16 mouse cellular contexts compared by ENCODE assay signal in the genomic region with DNA sequence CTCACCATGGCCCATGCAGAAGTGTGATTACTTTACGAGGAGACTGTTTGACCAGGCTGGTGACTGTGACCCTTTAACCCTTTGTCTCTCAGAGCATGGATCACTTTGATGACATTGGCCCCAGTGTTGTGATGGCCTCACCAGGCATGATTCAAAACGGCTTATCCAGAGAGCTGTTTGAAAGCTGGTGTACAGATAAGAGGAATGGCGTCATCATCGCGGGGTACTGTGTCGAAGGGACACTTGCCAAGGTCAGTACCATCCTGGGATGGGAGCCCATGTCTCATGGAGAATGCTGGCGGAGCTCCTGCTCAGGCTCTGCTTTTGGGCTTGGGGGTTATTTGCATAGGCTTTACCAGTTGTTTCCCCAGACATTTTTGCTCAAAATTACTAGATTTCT. TPM values are rescaled to one million over a fixed set of nuclear protein-coding genes. Genes with fewer than 3 reads are reported as not detected.
DNase-seq lines count a peak whose midpoint lies in the region; ATAC-seq and TF ChIP-seq lines count a peak whose summit lies in the region.
"Had no signal": no experiment of that assay in that cellular context is flagged by ENCODE, and none has a peak within 500 bp of the region (broad histone marks: within the 10 kb centered on the region; RNA-seq: fewer than 3 reads in every experiment).

No protein-coding gene starts in this region.

- peaks cover 3% of the 10 kb centered on the region; the same call in 1 of the 2 replicates for H3K36me3 ChIP-seq in kidney, adult 2 months (ENCODE audit: control insufficient read depth, insufficient read depth, low read length)
- H3K36me3 ChIP-seq in liver, postnatal 0 days (replicated peaks; ENCODE audit: insufficient read depth, low read length) = peaks cover 55% of the 10 kb centered on the region

- no peak overlapping the region for H3K4me3 ChIP-seq in kidney, adult 2 months (ENCODE audit: insufficient read depth, low read depth, low read length)
- no peak overlapping the region for H3K4me3 ChIP-seq in liver, postnatal 0 days (ENCODE audit: low read depth, low read length)
- H3K4me3 ChIP-seq: gastrocnemius, adult 2 months; hindbrain, embryonic 12.5 days had no signal

- H3K9me3 ChIP-seq in liver, postnatal 0 days (ENCODE audit: low read length) = no peaks in the 10 kb centered on the region
- H3K9me3 ChIP-seq: hindbrain, embryonic 12.5 days had no signal

- H3K4me2 ChIP-seq in liver, postnatal 0 days (ENCODE audit: low read depth, low read length) = no peak overlapping the region
- H3K4me2 ChIP-seq: hindbrain, embryonic 12.5 days had no signal

- H3K9ac ChIP-seq in liver, postnatal 0 days (replicated peaks) = no peak overlapping the region
- H3K9ac ChIP-seq: hindbrain, embryonic 12.5 days had no signal

- no peaks in the 10 kb centered on the region for H3K27me3 ChIP-seq in kidney, adult 2 months (replicated peaks; ENCODE audit: control insufficient read depth, insufficient read depth, low read length)
- no peaks in the 10 kb centered on the region for H3K27me3 ChIP-seq in liver, postnatal 0 days (ENCODE audit: insufficient read depth, low read length)
- H3K27me3 ChIP-seq: hindbrain, embryonic 12.5 days had no signal

- TF ChIP-seq CTCF in kidney, adult 2 months (conservative IDR thresholded peaks at IDR 0.05; ENCODE audit: insufficient read depth, insufficient read length, low read depth, low read length) = no peak
- no peak for TF ChIP-seq CTCF in liver, postnatal 0 days (IDR thresholded peaks at IDR 0.05; ENCODE audit: low read depth)

- peak; percentile 82 for ATAC-seq in liver, postnatal 0 days
- ATAC-seq: midbrain, embryonic 16.5 days had no signal

- WGBS in kidney, adult 2 months = 78% methylated on average over 7 of the region's 7 CpGs
- 54% methylated on average over 7 of the region's 7 CpGs for WGBS in liver, postnatal 0 days (ENCODE audit: insufficient replicate concordance)

- DNase-seq in kidney, adult 2 months = no peak
- no peak for DNase-seq in kidney, adult 11 months
- DNase-seq in ovary, adult 18-20 months (ENCODE audit: low spot score) = peak; percentile 30
- no peak for DNase-seq in ovary, postnatal 36 days (ENCODE audit: low spot score)
- DNase-seq in adrenal gland, postnatal 36 days = peak; percentile 69 to 81
- DNase-seq in liver, postnatal 0 days = no peak
- DNase-seq in layer of hippocampus, adult 9-10 months (ENCODE audit: low spot score) = no peak
- no peak for DNase-seq in natural killer cell, adult 2 months (ENCODE audit: low spot score in 2 of 2)
- DNase-seq: cerebellum, adult 2 months; cerebellum, postnatal 36 days; gastrocnemius, adult 2 months; lung, adult 18-20 months; lung, postnatal 14 days; thymus, adult 2 months had no signal

- H3K4me1 ChIP-seq in kidney, adult 2 months (ENCODE audit: control insufficient read depth, insufficient read depth, low read length) = peaks cover 8% of the 10 kb centered on the region
- H3K4me1 ChIP-seq in liver, postnatal 0 days (ENCODE audit: insufficient read depth) = peaks cover 7% of the 10 kb centered on the region
- H3K4me1 ChIP-seq: hindbrain, embryonic 12.5 days had no signal

- no peak for TF ChIP-seq EP300 in liver, postnatal 0 days (IDR thresholded peaks at IDR 0.05; ENCODE audit: low read depth)

- H3K27ac ChIP-seq in kidney, adult 2 months (ENCODE audit: insufficient read depth, low read depth, low read length) = peak overlapping the region; percentile 95
- peak overlapping the region; percentile 40; the same call in 1 of the 2 replicates for H3K27ac ChIP-seq in liver, postnatal 0 days (ENCODE audit: low read depth)
- H3K27ac ChIP-seq: gastrocnemius, adult 2 months; hindbrain, embryonic 12.5 days had no signal

- TF ChIP-seq POLR2A in kidney, adult 2 months (IDR thresholded peaks at IDR 0.05; ENCODE audit: low read depth, low read length) = no peak

RNA-seq across cellular contexts. Expression of a gene that starts 14.9 kb away (rescaled TPM):
- 401 and 498 TPM in 2 replicates for polyA plus RNA-seq in kidney, adult 2 months (2012; rRNA removed)
- total RNA-seq in adrenal gland, postnatal 36 days (2021) = 10 to 100 TPM; 73.0 to 79.4 TPM
- polyA plus RNA-seq in liver, postnatal 0 days (2015; fragmentation: Nextera tagmentation; extraction: Ambion mirVana) = 64.7 and 65.3 TPM in 2 replicates

RNA-seq across cellular contexts. Expression of a gene that starts 15.2 kb away (rescaled TPM):
- 19.3 and 23.6 TPM in 2 replicates for polyA plus RNA-seq in kidney, adult 2 months (2012; rRNA removed)
- total RNA-seq in adrenal gland, postnatal 36 days (2021) = 100 to 1,000 TPM in 1 of 2 experiments, 10 to 100 TPM in 1; 95.2 to 113 TPM
- 18.9 and 19.5 TPM in 2 replicates for polyA plus RNA-seq in liver, postnatal 0 days (2015; fragmentation: Nextera tagmentation; extraction: Ambion mirVana)

RNA-seq across cellular contexts. Expression of a gene that starts 16.1 kb away (rescaled TPM):
- 28.2 and 32.1 TPM in 2 replicates for polyA plus RNA-seq in kidney, adult 2 months (2012; rRNA removed)
- 10 to 100 TPM; 60.1 to 77.0 TPM for total RNA-seq in adrenal gland, postnatal 36 days (2021)
- 30.3 and 33.1 TPM in 2 replicates for polyA plus RNA-seq in liver, postnatal 0 days (2015; fragmentation: Nextera tagmentation; extraction: Ambion mirVana)

Comparison
In these comparisons a context has a peak if more than half of its experiments do, and no peak if none do; other contexts are left out.
1. DNase-seq: peak in ovary, adult 18-20 months (single experiment) and adrenal gland, postnatal 36 days (2 of 2); none in kidney, adult 2 months (single experiment), kidney, adult 11 months (single experiment), ovary, postnatal 36 days (single experiment), liver, postnatal 0 days (single experiment), layer of hippocampus, adult 9-10 months (single experiment) and natural killer cell, adult 2 months (0 of 2).